30 mouse cellular contexts compared by ENCODE assay signal in the genomic region with DNA sequence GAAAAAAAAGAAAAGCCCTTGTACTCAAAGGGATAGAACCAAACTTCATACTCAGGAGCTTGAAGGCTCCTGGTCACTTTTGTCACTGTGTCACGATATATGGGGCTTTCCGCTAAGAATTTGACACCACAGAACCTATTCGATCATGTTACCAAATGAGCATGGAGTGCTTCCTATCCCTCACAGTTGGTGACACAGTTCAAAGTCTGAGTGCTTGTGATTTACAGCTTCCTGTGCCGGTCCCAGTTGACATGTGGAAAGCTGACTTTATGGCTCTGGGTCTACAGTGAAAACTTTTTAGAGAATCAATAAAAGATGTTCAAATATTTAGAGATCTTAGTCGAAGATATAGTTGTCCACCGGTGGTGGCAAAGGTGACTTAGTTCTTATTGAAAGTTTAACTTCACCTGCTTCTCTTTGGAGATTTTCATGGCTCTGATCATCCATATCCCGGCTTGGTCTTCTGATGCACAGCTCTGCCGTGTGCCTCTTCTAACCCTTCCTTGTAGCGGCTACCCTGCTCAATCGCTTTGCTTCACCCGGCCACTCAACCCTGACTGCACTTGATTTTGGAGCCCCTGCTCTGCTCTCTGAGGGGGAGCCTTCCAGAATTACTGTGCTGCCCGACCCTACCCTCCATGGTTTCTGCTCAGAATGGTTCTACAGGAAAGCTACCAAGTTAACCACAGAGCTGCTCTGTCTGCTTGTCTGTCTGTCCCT. TPM values are rescaled to one million over a fixed set of nuclear protein-coding genes. Genes with fewer than 3 reads are reported as not detected.
DNase-seq lines count a peak whose midpoint lies in the region; ATAC-seq and TF ChIP-seq lines count a peak whose summit lies in the region.
"Had no signal": no experiment of that assay in that cellular context is flagged by ENCODE, and none has a peak within 500 bp of the region (broad histone marks: within the 10 kb centered on the region; RNA-seq: fewer than 3 reads in every experiment).

No protein-coding gene starts in this region.

- WGBS in kidney, embryonic 15.5 days = 45% methylated on average over 12 of the region's 12 CpGs
- WGBS in liver, postnatal 0 days (ENCODE audit: insufficient replicate concordance) = 39% methylated on average over 12 of the region's 12 CpGs
- 51% methylated on average over 12 of the region's 12 CpGs for WGBS in intestine, postnatal 0 days
- WGBS in neural tube, embryonic 15.5 days = 87% methylated on average over 12 of the region's 12 CpGs

- H3K9me3 ChIP-seq in kidney, embryonic 15.5 days (replicated peaks) = no peaks in the 10 kb centered on the region
- H3K9me3 ChIP-seq in liver, postnatal 0 days (ENCODE audit: low read length) = no peaks in the 10 kb centered on the region
- H3K9me3 ChIP-seq in intestine, postnatal 0 days (ENCODE audit: control insufficient read depth) = no peaks in the 10 kb centered on the region
- no peaks in the 10 kb centered on the region for H3K9me3 ChIP-seq in neural tube, embryonic 15.5 days (replicated peaks)
- H3K9me3 ChIP-seq: embryonic facial prominence, embryonic 12.5 days; heart, embryonic 13.5 days; hindbrain, embryonic 10.5 days; hindbrain, embryonic 15.5 days; limb, embryonic 12.5 days had no signal

- no peak for DNase-seq in kidney, adult 8-10 months
- DNase-seq in liver, postnatal 0 days = no peak
- no peak for DNase-seq in liver
- DNase-seq in forelimb bud, embryonic 11.5 days (ENCODE audit: low read depth, low spot score) = peak; percentile 13
- no peak for DNase-seq in cerebellum, postnatal 36 days
- DNase-seq: adrenal gland, postnatal 10 days; cerebellum, adult 8-10 months; cerebellum, postnatal 25 days; embryo, embryonic 11 days; gastrocnemius, adult 2 months; gastrocnemius, postnatal 36 days; heart, postnatal 10 days; kidney, postnatal 10 days; lung, postnatal 4 days; thymus, postnatal 14 days had no signal

- no peaks in the 10 kb centered on the region for H3K27me3 ChIP-seq in kidney, embryonic 15.5 days
- no peaks in the 10 kb centered on the region for H3K27me3 ChIP-seq in liver, postnatal 0 days (ENCODE audit: insufficient read depth, low read length)
- H3K27me3 ChIP-seq in intestine, postnatal 0 days (replicated peaks; ENCODE audit: control insufficient read depth, insufficient read depth, low read length) = no peaks in the 10 kb centered on the region
- no peaks in the 10 kb centered on the region for H3K27me3 ChIP-seq in neural tube, embryonic 15.5 days (replicated peaks)
- H3K27me3 ChIP-seq: embryonic facial prominence, embryonic 12.5 days; hindbrain, embryonic 15.5 days; limb, embryonic 12.5 days; Patski had no signal

- ATAC-seq in kidney, embryonic 15.5 days (replicated peaks; ENCODE audit: low FRiP score) = peak; percentile 81
- ATAC-seq in liver, postnatal 0 days = peak; percentile 78
- ATAC-seq in intestine, postnatal 0 days = peak; percentile 80
- no peak for ATAC-seq in neural tube, embryonic 15.5 days (ENCODE audit: low FRiP score)
- ATAC-seq: forebrain, embryonic 14.5 days; inflammation-experienced regulatory T-cells, adult 6 months; midbrain, embryonic 16.5 days; Patski had no signal

- no peak for TF ChIP-seq CTCF in liver, postnatal 0 days (IDR thresholded peaks at IDR 0.05; ENCODE audit: low read depth)
- no peak for TF ChIP-seq CTCF in intestine, postnatal 0 days (IDR thresholded peaks at IDR 0.05; ENCODE audit: low read depth)

- 0 out of 2 replicates have a peak, but pooled peaks cover 3% of the 10 kb centered on the region for H3K36me3 ChIP-seq in kidney, embryonic 15.5 days
- peaks cover 16% of the 10 kb centered on the region for H3K36me3 ChIP-seq in liver, postnatal 0 days (replicated peaks; ENCODE audit: insufficient read depth, low read length)
- H3K36me3 ChIP-seq in intestine, postnatal 0 days (ENCODE audit: control insufficient read depth, insufficient read depth) = peaks cover 7% of the 10 kb centered on the region
- H3K36me3 ChIP-seq in neural tube, embryonic 15.5 days = no peaks in the 10 kb centered on the region
- H3K36me3 ChIP-seq: hindbrain, embryonic 10.5 days; hindbrain, embryonic 15.5 days; limb, embryonic 12.5 days had no signal

- H3K4me1 ChIP-seq in kidney, embryonic 15.5 days = 0 out of 2 replicates have a peak, but pooled peaks cover 6% of the 10 kb centered on the region
- H3K4me1 ChIP-seq in liver, postnatal 0 days (ENCODE audit: insufficient read depth) = peaks cover 6% of the 10 kb centered on the region; the same call in 1 of the 2 replicates
- no peaks in the 10 kb centered on the region for H3K4me1 ChIP-seq in intestine, postnatal 0 days (replicated peaks; ENCODE audit: control insufficient read depth, insufficient read depth, low read length)
- H3K4me1 ChIP-seq in neural tube, embryonic 15.5 days = no peaks in the 10 kb centered on the region
- H3K4me1 ChIP-seq: embryonic facial prominence, embryonic 12.5 days; hindbrain, embryonic 10.5 days; hindbrain, embryonic 15.5 days had no signal

- no peak overlapping the region for H3K4me2 ChIP-seq in kidney, embryonic 15.5 days
- H3K4me2 ChIP-seq in liver, postnatal 0 days (ENCODE audit: low read depth, low read length) = no peak overlapping the region
- H3K4me2 ChIP-seq in intestine, postnatal 0 days (replicated peaks; ENCODE audit: low read depth) = 0 out of 2 replicates have a peak overlapping the region, but pooled peaks have one; percentile 35
- H3K4me2 ChIP-seq in neural tube, embryonic 15.5 days = no peak overlapping the region
- H3K4me2 ChIP-seq: embryonic facial prominence, embryonic 12.5 days; heart, embryonic 13.5 days; hindbrain, embryonic 15.5 days; limb, embryonic 12.5 days had no signal

- 0 out of 2 replicates have a peak overlapping the region, but pooled peaks have one; percentile 22 for H3K27ac ChIP-seq in kidney, embryonic 15.5 days
- H3K27ac ChIP-seq in liver, postnatal 0 days (ENCODE audit: low read depth) = no peak overlapping the region
- no peak overlapping the region; the same call in 1 of the 2 replicates for H3K27ac ChIP-seq in intestine, postnatal 0 days (ENCODE audit: low read depth, low read length)
- H3K27ac ChIP-seq in neural tube, embryonic 15.5 days (replicated peaks) = no peak overlapping the region
- H3K27ac ChIP-seq: embryonic facial prominence, embryonic 12.5 days; gastrocnemius, adult 2 months; heart, embryonic 13.5 days; hindbrain, embryonic 10.5 days; hindbrain, embryonic 15.5 days; layer of hippocampus, adult 2 months; left cerebral cortex, adult 2 months; limb, embryonic 12.5 days; liver, embryonic 14.5 days had no signal

- H3K9ac ChIP-seq in kidney, embryonic 15.5 days = no peak overlapping the region
- no peak overlapping the region for H3K9ac ChIP-seq in liver, postnatal 0 days (replicated peaks)
- H3K9ac ChIP-seq in intestine, postnatal 0 days (ENCODE audit: low read depth, low read length) = no peak overlapping the region
- H3K9ac ChIP-seq in neural tube, embryonic 15.5 days (replicated peaks) = no peak overlapping the region
- H3K9ac ChIP-seq: embryonic facial prominence, embryonic 12.5 days; heart, embryonic 13.5 days; hindbrain, embryonic 15.5 days; limb, embryonic 12.5 days; liver, embryonic 14.5 days had no signal

- H3K4me3 ChIP-seq in kidney, embryonic 15.5 days (replicated peaks) = no peak overlapping the region
- no peak overlapping the region for H3K4me3 ChIP-seq in liver, postnatal 0 days (ENCODE audit: low read depth, low read length)
- no peak overlapping the region for H3K4me3 ChIP-seq in intestine, postnatal 0 days (ENCODE audit: low read depth, low read length)
- H3K4me3 ChIP-seq in neural tube, embryonic 15.5 days (replicated peaks) = no peak overlapping the region
- H3K4me3 ChIP-seq: embryonic facial prominence, embryonic 12.5 days; gastrocnemius, adult 2 months; heart, embryonic 13.5 days; hindbrain, embryonic 10.5 days; hindbrain, embryonic 15.5 days; layer of hippocampus, adult 2 months; left cerebral cortex, adult 2 months; limb, embryonic 12.5 days had no signal

- no peak for TF ChIP-seq EP300 in liver, postnatal 0 days (IDR thresholded peaks at IDR 0.05; ENCODE audit: low read depth)

RNA-seq across cellular contexts. Expression of a gene that starts 15.2 kb away (rescaled TPM):
- polyA plus RNA-seq in kidney, embryonic 15.5 days (2015; fragmentation: Nextera tagmentation; extraction: Ambion mirVana) = 26.7 and 28.8 TPM in 2 replicates
- polyA plus RNA-seq in liver, postnatal 0 days (2015; fragmentation: Nextera tagmentation; extraction: Ambion mirVana) = 6.1 and 6.8 TPM in 2 replicates
- 47.0 and 55.7 TPM in 2 replicates for polyA plus RNA-seq in intestine, postnatal 0 days (2015; fragmentation: Nextera tagmentation; extraction: Ambion mirVana)
- polyA plus RNA-seq in neural tube, embryonic 15.5 days (2015; fragmentation: Nextera tagmentation; extraction: Ambion mirVana) = 13.9 and 17.9 TPM in 2 replicates
